Mouse (Mus musculus) limb, embryonic 14.5 days (tissue): ENCODE measurements around the gene AC134908.4. TPM values are rescaled to one million over a fixed set of nuclear protein-coding genes. Genes with fewer than 3 reads are reported as not detected.

Experiments
- ATAC-seq: fragments of 200-750 bp; cut with Nextera tagmentation; 2 replicates; pipeline ENCODE4 v1.8.0; 2017; ENCODE audit warnings: low read depth, moderate number of reproducible peaks, moderate TSS enrichment; ENCODE audit not compliant: low FRiP score
- DNase-seq: peaks from one replicate; pipeline ENCODE4 v3.0.0-alpha.2; 2015; ENCODE audit warnings: low spot score
- H3K27ac ChIP-seq: fragments of 300-500 bp; sonication (generic); replicated peaks from 2 replicates; pipeline ENCODE4 v1.5.1; 2014; ENCODE audit warnings: low read depth, mild to moderate bottlenecking, low read length, moderate library complexity, mixed read lengths
- H3K27me3 ChIP-seq: fragments of 300-500 bp; sonication (generic); 2 replicates; pipeline ENCODE4 v1.6.1; 2014; ENCODE audit warnings: low read length, mixed read lengths; ENCODE audit not compliant: control insufficient read depth, insufficient read depth
- H3K36me3 ChIP-seq: fragments of 300-500 bp; sonication (generic); 2 replicates; pipeline ENCODE4 v1.6.1; 2014; ENCODE audit warnings: mild to moderate bottlenecking, low read length, moderate library complexity, mixed read lengths; ENCODE audit not compliant: control insufficient read depth, insufficient read depth
- H3K4me1 ChIP-seq: fragments of 300-500 bp; sonication (generic); 2 replicates; pipeline ENCODE4 v1.6.1; 2014; ENCODE audit warnings: antibody characterized with exemption, low read length, mixed read lengths; ENCODE audit not compliant: control insufficient read depth, insufficient read depth
- H3K4me2 ChIP-seq: fragments of 300-500 bp; sonication (generic); replicated peaks from 2 replicates; pipeline ENCODE4 v1.6.1; 2014; ENCODE audit warnings: low read depth, mild to moderate bottlenecking, low read length, moderate library complexity; ENCODE audit not compliant: severe bottlenecking
- H3K4me3 ChIP-seq: fragments of 300-500 bp; sonication (generic); replicated peaks from 2 replicates; pipeline ENCODE4 v1.5.1; 2014; ENCODE audit warnings: low read length
- H3K9ac ChIP-seq: fragments of 300-500 bp; sonication (generic); 2 replicates; pipeline ENCODE4 v1.6.1; 2014; ENCODE audit warnings: mild to moderate bottlenecking, low read depth, low read length, moderate library complexity; ENCODE audit not compliant: severe bottlenecking
- H3K9me3 ChIP-seq: fragments of 300-500 bp; sonication (generic); 2 replicates; pipeline ENCODE4 v1.6.1; 2016; ENCODE audit warnings: low read length; ENCODE audit not compliant: control insufficient read depth
- POLR2A ChIP-seq: fragments of 200-500 bp; IDR thresholded peaks from 2 replicates; pipeline ENCODE4 v1.8.0; 2012; ENCODE audit warnings: inconsistent platforms, mild to moderate bottlenecking, moderate library complexity, borderline replicate concordance; ENCODE audit not compliant: insufficient read depth, insufficient read length; ENCODE audit errors: extremely low read depth
- WGBS: fragments of 180-500 bp; shearing (Covaris S2); extraction: QIAGEN DNeasy Blood & Tissue Kit; methylation state at CpG from one replicate; pipeline ENCODE4 v1.1.7; 2014; 5-methylcytosine and 5-hydroxymethylcytosine counted together
- polyA plus RNA-seq, 2 experiments: library from polyadenylated mRNA; depleted of rRNA in 1 of 2; stranded (reverse) in 1 of 2; unstranded in 1 of 2; fragments of >200 nt; fragmentation: Nextera tagmentation in 1 of 2; extraction: Ambion mirVana in 1 of 2; gene quantifications; 2 replicates each; pipeline versions ENCODE4 v1.2.1 to v1.2.3; 2012 to 2014

The AC134908.4 gene
- polyA plus RNA-seq, 2 experiments = 0.30 TPM; not detected in 1

- H3K4me3 ChIP-seq = no peak overlapping the region
- no peak overlapping the region for H3K4me2 ChIP-seq
- no peaks in the 10 kb centered on the region for H3K4me1 ChIP-seq
- no peak overlapping the region for H3K9ac ChIP-seq
- TF ChIP-seq POLR2A = no peak
- no peaks in the 10 kb centered on the region for H3K36me3 ChIP-seq
- no peak overlapping the region for H3K27ac ChIP-seq
- no peaks in the 10 kb centered on the region for H3K27me3 ChIP-seq
- no peaks in the 10 kb centered on the region for H3K9me3 ChIP-seq
- 28% methylated on average over 3 of the region's 3 CpGs for WGBS
- DNase-seq = no peak
- no peak for ATAC-seq
Measured at GRCm38 (mm10) chr17:25762591-25762990, 32.9 kb downstream of the AC134908.4 start.

- Histone ChIP-seq H3K4me3 (no peak overlapping the region), H3K27ac (no peak overlapping the region), H3K9ac (no peak overlapping the region), H3K36me3 (no peaks in the 10 kb centered on the region), H3K4me2 (no peak overlapping the region), H3K27me3 (no peaks in the 10 kb centered on the region), H3K4me1 (no peaks in the 10 kb centered on the region), H3K9me3 (no peaks in the 10 kb centered on the region)
- WGBS = 61% methylated on average over 4 of the region's 4 CpGs
- TF ChIP-seq POLR2A = no peak
- ATAC-seq = no peak
- DNase-seq = no peak
Measured at GRCm38 (mm10) chr17:25761561-25761970, 33.9 kb downstream of the AC134908.4 start.

GRCm38 (mm10) chr17:25760148-25760547, 35.3 kb downstream of the AC134908.4 start:
- no peak for DNase-seq
- Histone ChIP-seq H3K36me3 (no peaks in the 10 kb centered on the region), H3K9ac (no peak overlapping the region), H3K27ac (no peak overlapping the region), H3K4me2 (no peak overlapping the region), H3K9me3 (no peaks in the 10 kb centered on the region), H3K4me1 (no peaks in the 10 kb centered on the region), H3K27me3 (no peaks in the 10 kb centered on the region), H3K4me3 (no peak overlapping the region)
- TF ChIP-seq POLR2A = no peak
- 73% methylated on average over 8 of the region's 8 CpGs for WGBS
- ATAC-seq = no peak

GRCm38 (mm10) chr17:25757691-25758090, 37.8 kb downstream of the AC134908.4 start:
- Histone ChIP-seq H3K27me3 (no peaks in the 10 kb centered on the region), H3K9ac (no peak overlapping the region), H3K4me3 (no peak overlapping the region), H3K27ac (no peak overlapping the region), H3K4me2 (no peak overlapping the region), H3K4me1 (no peaks in the 10 kb centered on the region), H3K9me3 (no peaks in the 10 kb centered on the region), H3K36me3 (no peaks in the 10 kb centered on the region)
- no peak for DNase-seq
- ATAC-seq = no peak
- 70% methylated on average over 3 of the region's 3 CpGs for WGBS
- TF ChIP-seq POLR2A = no peak

- no peaks in the 10 kb centered on the region for H3K36me3 ChIP-seq
- H3K4me3 ChIP-seq = no peak overlapping the region
- TF ChIP-seq POLR2A = no peak
- no peak overlapping the region for H3K4me2 ChIP-seq
- no peaks in the 10 kb centered on the region for H3K27me3 ChIP-seq
- DNase-seq (no peak), ATAC-seq (no peak)
- no peaks in the 10 kb centered on the region for H3K4me1 ChIP-seq
- H3K27ac ChIP-seq = no peak overlapping the region
- WGBS = 75% methylated on average over 9 of the region's 9 CpGs
- H3K9ac ChIP-seq = no peak overlapping the region
- no peaks in the 10 kb centered on the region for H3K9me3 ChIP-seq
Measured at GRCm38 (mm10) chr17:25756378-25757242, 38.8 kb downstream of the AC134908.4 start.
